Mouse (Mus musculus) cerebellum, adult 2 months (tissue): ENCODE measurements at regions not wholly inside any gene's neighbourhood (a gene's known extent, or its start where the extent isn't known, plus 50 kb on each side); places are given as distances from the start of the nearest gene placed in this dataset.

Source experiments
- DNase-seq, 2 experiments: peaks; one replicate each; pipeline ENCODE4 v3.0.0; 2021
- H3K27ac ChIP-seq: fragments of 200-500 bp; 2 replicates; pipeline ENCODE4 v1.5.1; 2012; ENCODE audit warnings: low read length, control low read depth, inconsistent platforms; ENCODE audit not compliant: insufficient read depth
- H3K27me3 ChIP-seq: fragments of 200-500 bp; 2 replicates; pipeline ENCODE4 v1.6.1; 2012; ENCODE audit warnings: inconsistent platforms, mild to moderate bottlenecking, low read length, moderate library complexity; ENCODE audit not compliant: control insufficient read depth, insufficient read depth
- H3K4me1 ChIP-seq: fragments of 200-500 bp; 2 replicates; pipeline ENCODE4 v1.6.1; 2011; ENCODE audit warnings: low read length; ENCODE audit not compliant: control insufficient read depth, insufficient read depth
- H3K4me3 ChIP-seq: fragments of 200-500 bp; replicated peaks from 2 replicates; pipeline ENCODE3; 2011; ENCODE audit warnings: mild to moderate bottlenecking, low read depth, low read length, control low read depth; ENCODE audit not compliant: insufficient read depth
- CTCF ChIP-seq: fragments of 200-500 bp; IDR thresholded peaks from 2 replicates; pipeline ENCODE4 v1.5.1; 2011; ENCODE audit warnings: low read depth, mild to moderate bottlenecking, control low read depth, low read length, moderate library complexity, borderline replicate concordance; ENCODE audit not compliant: insufficient read depth
- POLR2A ChIP-seq: fragments of 200-500 bp; IDR thresholded peaks from 2 replicates; pipeline ENCODE4 v1.6.1; 2011; ENCODE audit warnings: low read length, control low read depth, borderline replicate concordance; ENCODE audit not compliant: insufficient read depth
- WGBS: fragments of 180-500 bp; shearing (Covaris S2); methylation state at CpG from one replicate; pipeline ENCODE4 v1.1.7; 2018; 5-methylcytosine and 5-hydroxymethylcytosine counted together

GRCm38 (mm10) chr12:70702473-70702872 is 122.8 kb upstream of the Frmd6 start:
- no peak for DNase-seq
- Histone ChIP-seq H3K4me1 (no peaks in the 10 kb centered on the region), H3K4me3 (no peak overlapping the region), H3K27me3 (no peaks in the 10 kb centered on the region), H3K27ac (no peak overlapping the region)
- WGBS = 87% methylated on average over 5 of the region's 5 CpGs
- TF ChIP-seq CTCF = no peak
- no peak for TF ChIP-seq POLR2A

GRCm38 (mm10) chr12:70706806-70707628 is 118.3 kb upstream of the Frmd6 start:
- 83% methylated on average over 11 of the region's 11 CpGs for WGBS
- no peaks in the 10 kb centered on the region for H3K27me3 ChIP-seq
- no peaks in the 10 kb centered on the region for H3K4me1 ChIP-seq
- DNase-seq = no peak
- no peak overlapping the region for H3K27ac ChIP-seq
- TF ChIP-seq POLR2A (no peak), CTCF (no peak)
- H3K4me3 ChIP-seq = no peak overlapping the region

GRCm38 (mm10) chr12:70707629-70708289 is 117.6 kb upstream of the Frmd6 start:
- TF ChIP-seq POLR2A (no peak), CTCF (no peak)
- Histone ChIP-seq H3K4me1 (no peaks in the 10 kb centered on the region), H3K27me3 (no peaks in the 10 kb centered on the region), H3K4me3 (no peak overlapping the region), H3K27ac (no peak overlapping the region)
- no peak for DNase-seq
- WGBS = 74% methylated on average over 6 of the region's 6 CpGs

GRCm38 (mm10) chr12:70708290-70708668 is 117.0 kb upstream of the Frmd6 start:
- Histone ChIP-seq H3K4me3 (no peak overlapping the region), H3K27me3 (no peaks in the 10 kb centered on the region), H3K4me1 (no peaks in the 10 kb centered on the region), H3K27ac (no peak overlapping the region)
- DNase-seq = no peak
- TF ChIP-seq CTCF (no peak), POLR2A (no peak)
- 85% methylated on average over 5 of the region's 5 CpGs for WGBS

GRCm38 (mm10) chr12:70710311-70710710 is 115.0 kb upstream of the Frmd6 start:
- no peaks in the 10 kb centered on the region for H3K27me3 ChIP-seq
- TF ChIP-seq POLR2A (no peak), CTCF (no peak)
- no peak overlapping the region for H3K4me3 ChIP-seq
- DNase-seq = no peak
- 97% methylated on average over 7 of the region's 7 CpGs for WGBS
- H3K27ac ChIP-seq = no peak overlapping the region
- H3K4me1 ChIP-seq = no peaks in the 10 kb centered on the region

- H3K4me1 ChIP-seq = no peaks in the 10 kb centered on the region
- TF ChIP-seq POLR2A = no peak
- TF ChIP-seq CTCF = no peak
- H3K4me3 ChIP-seq = no peak overlapping the region
- DNase-seq = no peak
- no peak overlapping the region for H3K27ac ChIP-seq
- WGBS = 68% methylated on average over 5 of the region's 5 CpGs
- no peaks in the 10 kb centered on the region for H3K27me3 ChIP-seq
These were observed 114.3 kb upstream of the Frmd6 start for GRCm38 (mm10) chr12:70711030-70711429.

GRCm38 (mm10) chr12:70712322-70713024 is 112.8 kb upstream of the Frmd6 start:
- no peak overlapping the region for H3K4me3 ChIP-seq
- no peaks in the 10 kb centered on the region for H3K4me1 ChIP-seq
- no peak for TF ChIP-seq POLR2A
- TF ChIP-seq CTCF = no peak
- H3K27me3 ChIP-seq = no peaks in the 10 kb centered on the region
- no peak for DNase-seq
- no peak overlapping the region for H3K27ac ChIP-seq
- WGBS = 49% methylated on average over 5 of the region's 5 CpGs
